Mouse (Mus musculus) embryonic facial prominence, embryonic 13.5 days (tissue): ENCODE measurements around the gene Kcnk18. TPM values are rescaled to one million over a fixed set of nuclear protein-coding genes. Genes with fewer than 3 reads are reported as not detected.

ENCODE experiments used
- polyA plus RNA-seq: library from polyadenylated mRNA; unstranded; fragments of >200 nt; fragmentation: Nextera tagmentation; extraction: Ambion mirVana; gene quantifications from 2 replicates; pipeline ENCODE4 v1.2.1, GENCODE M21; 2015

Gene Kcnk18
- polyA plus RNA-seq, 1 experiment from 2014 or later, result not detected

Other genes with a start within 250 kb of the Kcnk18 start
- 3.0 and 3.9 TPM in 2 replicates for gene Shtn1, start 143.1 kb upstream of the Kcnk18 start, polyA plus RNA-seq
- not detected in 2 replicates for gene Vax1, start 49.2 kb upstream of the Kcnk18 start, polyA plus RNA-seq
- 9.0 and 10.1 TPM in 2 replicates for gene Slc18a2, start 41.7 kb downstream of the Kcnk18 start, polyA plus RNA-seq
- 10.4 and 79.9 TPM in 2 replicates for gene Rps12-ps3, start 103.1 kb downstream of the Kcnk18 start, polyA plus RNA-seq
- 11.4 and 13.2 TPM in 2 replicates for gene Pdzd8, start 126.6 kb downstream of the Kcnk18 start, polyA plus RNA-seq
- 23.8 and 24.7 TPM in 2 replicates for gene Emx2, start 239.2 kb downstream of the Kcnk18 start, polyA plus RNA-seq